In genomic region chr5:137733638-137734288, GRCm38 (mm10) we compare ENCODE assay signal across 12 mouse cellular contexts. TPM values are rescaled to one million over a fixed set of nuclear protein-coding genes. Genes with fewer than 3 reads are reported as not detected.
DNase-seq lines count a peak whose midpoint lies in the region; ATAC-seq lines count a peak whose summit lies in the region.
"Had no signal": no experiment of that assay in that cellular context is flagged by ENCODE, and none has a peak within 500 bp of the region (broad histone marks: within the 10 kb centered on the region; RNA-seq: fewer than 3 reads in every experiment).

No protein-coding gene starts in this region.

- H3K4me3 ChIP-seq in embryonic facial prominence, embryonic 12.5 days: no peak overlapping the region
- H3K4me3 ChIP-seq in hindbrain, embryonic 14.5 days (replicated peaks; ENCODE audit: low read length): peak overlapping the region; percentile 30
- peak overlapping the region; percentile 36 for H3K4me3 ChIP-seq in midbrain, embryonic 16.5 days (ENCODE audit: low read depth, low read length)
- no peak overlapping the region for H3K4me3 ChIP-seq in heart, embryonic 11.5 days (ENCODE audit: low read depth, low read length)
- H3K4me3 ChIP-seq: erythroblast, embryonic 14.5 days had no signal

- no peak; the same call in 1 of the 2 replicates for ATAC-seq in embryonic facial prominence, embryonic 12.5 days (ENCODE audit: insufficient number of reproducible peaks, insufficient read depth, low FRiP score, low TSS enrichment)
- peak; percentile 73 for ATAC-seq in hindbrain, embryonic 14.5 days (ENCODE audit: low FRiP score)
- ATAC-seq in midbrain, embryonic 16.5 days: peak; percentile 61
- ATAC-seq in heart, embryonic 11.5 days (replicated peaks; ENCODE audit: insufficient number of reproducible peaks, low FRiP score, low TSS enrichment): no peak
- ATAC-seq: lung, postnatal 0 days had no signal

- no peaks in the 10 kb centered on the region for H3K9me3 ChIP-seq in embryonic facial prominence, embryonic 12.5 days
- H3K9me3 ChIP-seq in hindbrain, embryonic 14.5 days (ENCODE audit: control insufficient read depth, low read length): no peaks in the 10 kb centered on the region
- no peaks in the 10 kb centered on the region for H3K9me3 ChIP-seq in midbrain, embryonic 16.5 days (replicated peaks; ENCODE audit: control insufficient read depth, low read length, poor library complexity, severe bottlenecking)
- no peaks in the 10 kb centered on the region for H3K9me3 ChIP-seq in heart, embryonic 11.5 days (replicated peaks; ENCODE audit: control insufficient read depth, low read length)

- DNase-seq in cerebellum, postnatal 10 days: peak; percentile 53 to 55
- no peak for DNase-seq in cerebellum, postnatal 25 days
- DNase-seq in hindbrain, embryonic 14.5 days (ENCODE audit: low spot score): peak; percentile 73
- no peak for DNase-seq in ovary, postnatal 36 days (ENCODE audit: low spot score)
- no peak for DNase-seq in adrenal gland, postnatal 10 days
- DNase-seq: gastrocnemius, postnatal 36 days; thymus, postnatal 14 days had no signal

- peak overlapping the region; percentile 10 for H3K4me2 ChIP-seq in embryonic facial prominence, embryonic 12.5 days (replicated peaks)
- H3K4me2 ChIP-seq in hindbrain, embryonic 14.5 days (replicated peaks): peak overlapping the region; percentile 74
- H3K4me2 ChIP-seq in midbrain, embryonic 16.5 days (ENCODE audit: low read length): peak overlapping the region; percentile 74
- H3K4me2 ChIP-seq in heart, embryonic 11.5 days: no peak overlapping the region

- H3K27me3 ChIP-seq in embryonic facial prominence, embryonic 12.5 days: no peaks in the 10 kb centered on the region
- no peaks in the 10 kb centered on the region for H3K27me3 ChIP-seq in hindbrain, embryonic 14.5 days (ENCODE audit: control insufficient read depth, insufficient read depth, low read length)
- no peaks in the 10 kb centered on the region for H3K27me3 ChIP-seq in midbrain, embryonic 16.5 days (ENCODE audit: control insufficient read depth, insufficient read depth, low read depth, low read length)
- H3K27me3 ChIP-seq in heart, embryonic 11.5 days (ENCODE audit: control insufficient read depth, insufficient read depth, low read length): no peaks in the 10 kb centered on the region

- peaks cover 25% of the 10 kb centered on the region for H3K4me1 ChIP-seq in embryonic facial prominence, embryonic 12.5 days
- H3K4me1 ChIP-seq in hindbrain, embryonic 14.5 days (replicated peaks; ENCODE audit: control insufficient read depth, insufficient read depth, low read length): peaks cover 59% of the 10 kb centered on the region
- H3K4me1 ChIP-seq in midbrain, embryonic 16.5 days (ENCODE audit: control insufficient read depth, insufficient read depth, low read length): peaks cover 53% of the 10 kb centered on the region
- H3K4me1 ChIP-seq in heart, embryonic 11.5 days (ENCODE audit: control insufficient read depth, insufficient read depth, low read length): no peaks in the 10 kb centered on the region; the same call in 1 of the 2 replicates

- 78% methylated on average over 12 of the region's 12 CpGs for WGBS in embryonic facial prominence, embryonic 12.5 days
- 21% methylated on average over 12 of the region's 12 CpGs for WGBS in hindbrain, embryonic 14.5 days
- 18% methylated on average over 12 of the region's 12 CpGs for WGBS in midbrain, embryonic 16.5 days
- 86% methylated on average over 12 of the region's 12 CpGs for WGBS in heart, embryonic 11.5 days (ENCODE audit: insufficient replicate concordance)

- no peak overlapping the region for H3K9ac ChIP-seq in embryonic facial prominence, embryonic 12.5 days
- peak overlapping the region; percentile 52 for H3K9ac ChIP-seq in hindbrain, embryonic 14.5 days
- peak overlapping the region; percentile 69 for H3K9ac ChIP-seq in midbrain, embryonic 16.5 days (ENCODE audit: low read depth, low read length)
- no peak overlapping the region for H3K9ac ChIP-seq in heart, embryonic 11.5 days (ENCODE audit: low read depth, low read length)

- 0 out of 2 replicates have a peak overlapping the region, but pooled peaks have one; percentile 54 for H3K27ac ChIP-seq in embryonic facial prominence, embryonic 12.5 days
- peak overlapping the region; percentile 99 for H3K27ac ChIP-seq in hindbrain, embryonic 14.5 days
- H3K27ac ChIP-seq in midbrain, embryonic 16.5 days (ENCODE audit: low read length): peak overlapping the region; percentile 93
- H3K27ac ChIP-seq in heart, embryonic 11.5 days (ENCODE audit: low read depth, low read length): no peak overlapping the region

- peaks cover 67% of the 10 kb centered on the region for H3K36me3 ChIP-seq in embryonic facial prominence, embryonic 12.5 days
- H3K36me3 ChIP-seq in hindbrain, embryonic 14.5 days (replicated peaks; ENCODE audit: control insufficient read depth, insufficient read depth): peaks cover 76% of the 10 kb centered on the region
- H3K36me3 ChIP-seq in midbrain, embryonic 16.5 days (ENCODE audit: control insufficient read depth, insufficient read depth, low read length): peaks cover 27% of the 10 kb centered on the region
- H3K36me3 ChIP-seq in heart, embryonic 11.5 days (ENCODE audit: control insufficient read depth, insufficient read depth, low read length): 0 out of 2 replicates have a peak, but pooled peaks cover 2% of the 10 kb centered on the region

RNA-seq across cellular contexts. Expression of gene Nyap1, which starts 7.6 kb away (rescaled TPM):
- 3.7 and 4.6 TPM in 2 replicates for polyA plus RNA-seq in embryonic facial prominence, embryonic 12.5 days (2016; fragmentation: Nextera tagmentation; extraction: Ambion mirVana)
- polyA plus RNA-seq in hindbrain, embryonic 14.5 days (2014; fragmentation: Nextera tagmentation; extraction: Ambion mirVana): 14.2 and 18.8 TPM in 2 replicates
- polyA plus RNA-seq in midbrain, embryonic 16.5 days (2015; fragmentation: Nextera tagmentation; extraction: Ambion mirVana): 67.2 and 67.5 TPM in 2 replicates
- polyA plus RNA-seq in heart, embryonic 11.5 days (2014; fragmentation: Nextera tagmentation; extraction: Ambion mirVana): 0.47 and 1.0 TPM in 2 replicates
- total RNA-seq in adrenal gland, postnatal 10 days (2021): 1 to 10 TPM; 4.9 to 6.5 TPM

RNA-seq across cellular contexts. Expression of gene Tsc22d4, which starts 11.8 kb away (rescaled TPM):
- polyA plus RNA-seq in embryonic facial prominence, embryonic 12.5 days (2016; fragmentation: Nextera tagmentation; extraction: Ambion mirVana): 129 and 133 TPM in 2 replicates
- polyA plus RNA-seq in hindbrain, embryonic 14.5 days (2014; fragmentation: Nextera tagmentation; extraction: Ambion mirVana): 67.6 and 72.8 TPM in 2 replicates
- 55.4 and 74.1 TPM in 2 replicates for polyA plus RNA-seq in midbrain, embryonic 16.5 days (2015; fragmentation: Nextera tagmentation; extraction: Ambion mirVana)
- 139 and 147 TPM in 2 replicates for polyA plus RNA-seq in heart, embryonic 11.5 days (2014; fragmentation: Nextera tagmentation; extraction: Ambion mirVana)
- 100 to 1,000 TPM in 1 of 2 experiments, 10 to 100 TPM in 1; 88.3 to 101 TPM for total RNA-seq in adrenal gland, postnatal 10 days (2021)

RNA-seq across cellular contexts. Expression of gene Ppp1r35, which starts 44.9 kb away (rescaled TPM):
- 51.3 and 51.9 TPM in 2 replicates for polyA plus RNA-seq in embryonic facial prominence, embryonic 12.5 days (2016; fragmentation: Nextera tagmentation; extraction: Ambion mirVana)
- polyA plus RNA-seq in hindbrain, embryonic 14.5 days (2014; fragmentation: Nextera tagmentation; extraction: Ambion mirVana): 51.1 and 58.7 TPM in 2 replicates
- 33.5 and 36.6 TPM in 2 replicates for polyA plus RNA-seq in midbrain, embryonic 16.5 days (2015; fragmentation: Nextera tagmentation; extraction: Ambion mirVana)
- polyA plus RNA-seq in heart, embryonic 11.5 days (2014; fragmentation: Nextera tagmentation; extraction: Ambion mirVana): 29.9 and 35.3 TPM in 2 replicates
- 10 to 100 TPM; 21.6 to 23.1 TPM for total RNA-seq in adrenal gland, postnatal 10 days (2021)

RNA-seq across cellular contexts. Expression of gene Agfg2, which starts 49.2 kb away (rescaled TPM):
- polyA plus RNA-seq in embryonic facial prominence, embryonic 12.5 days (2016; fragmentation: Nextera tagmentation; extraction: Ambion mirVana): 21.7 and 22.2 TPM in 2 replicates
- polyA plus RNA-seq in hindbrain, embryonic 14.5 days (2014; fragmentation: Nextera tagmentation; extraction: Ambion mirVana): 11.8 and 12.2 TPM in 2 replicates
- polyA plus RNA-seq in midbrain, embryonic 16.5 days (2015; fragmentation: Nextera tagmentation; extraction: Ambion mirVana): 15.8 and 20.4 TPM in 2 replicates
- 19.9 TPM in 2 replicates for polyA plus RNA-seq in heart, embryonic 11.5 days (2014; fragmentation: Nextera tagmentation; extraction: Ambion mirVana)
- 10 to 100 TPM; 21.0 to 21.9 TPM for total RNA-seq in adrenal gland, postnatal 10 days (2021)

RNA-seq across cellular contexts. Expression of gene Mepce, which starts 53.7 kb away (rescaled TPM):
- polyA plus RNA-seq in embryonic facial prominence, embryonic 12.5 days (2016; fragmentation: Nextera tagmentation; extraction: Ambion mirVana): 14.5 and 15.8 TPM in 2 replicates
- polyA plus RNA-seq in hindbrain, embryonic 14.5 days (2014; fragmentation: Nextera tagmentation; extraction: Ambion mirVana): 11.0 and 11.7 TPM in 2 replicates
- polyA plus RNA-seq in midbrain, embryonic 16.5 days (2015; fragmentation: Nextera tagmentation; extraction: Ambion mirVana): 10.4 and 11.6 TPM in 2 replicates
- 7.4 and 9.2 TPM in 2 replicates for polyA plus RNA-seq in heart, embryonic 11.5 days (2014; fragmentation: Nextera tagmentation; extraction: Ambion mirVana)
- total RNA-seq in adrenal gland, postnatal 10 days (2021): 10 to 100 TPM; 43.5 to 47.9 TPM

Comparison
In these comparisons a context has a peak if more than half of its experiments do, and no peak if none do; other contexts are left out.
1. DNase-seq: peak in cerebellum, postnatal 10 days (2 of 2) and hindbrain, embryonic 14.5 days (single experiment); none in cerebellum, postnatal 25 days (0 of 2), ovary, postnatal 36 days (single experiment) and adrenal gland, postnatal 10 days (single experiment).
2. ATAC-seq: peak in hindbrain, embryonic 14.5 days (single experiment) and midbrain, embryonic 16.5 days (single experiment); none in embryonic facial prominence, embryonic 12.5 days (single experiment) and heart, embryonic 11.5 days (single experiment).
3. H3K4me3 ChIP-seq: peak in hindbrain, embryonic 14.5 days (single experiment) and midbrain, embryonic 16.5 days (single experiment); none in embryonic facial prominence, embryonic 12.5 days (single experiment) and heart, embryonic 11.5 days (single experiment).
4. H3K9ac ChIP-seq: peak in hindbrain, embryonic 14.5 days (single experiment) and midbrain, embryonic 16.5 days (single experiment); none in embryonic facial prominence, embryonic 12.5 days (single experiment) and heart, embryonic 11.5 days (single experiment).